Mouse (Mus musculus) heart, postnatal 0 days (tissue): ENCODE data around the gene Gprin1.

ENCODE experiments used
- CTCF ChIP-seq: IDR thresholded peaks from 2 replicates; pipeline ENCODE4 v1.5.1; 2016; ENCODE audit warnings: antibody characterized with exemption, control low read depth, low read depth
- EP300 ChIP-seq: IDR thresholded peaks from 2 replicates; pipeline ENCODE4 v1.6.1; 2016; ENCODE audit warnings: antibody characterized with exemption, low read depth

DNA sequence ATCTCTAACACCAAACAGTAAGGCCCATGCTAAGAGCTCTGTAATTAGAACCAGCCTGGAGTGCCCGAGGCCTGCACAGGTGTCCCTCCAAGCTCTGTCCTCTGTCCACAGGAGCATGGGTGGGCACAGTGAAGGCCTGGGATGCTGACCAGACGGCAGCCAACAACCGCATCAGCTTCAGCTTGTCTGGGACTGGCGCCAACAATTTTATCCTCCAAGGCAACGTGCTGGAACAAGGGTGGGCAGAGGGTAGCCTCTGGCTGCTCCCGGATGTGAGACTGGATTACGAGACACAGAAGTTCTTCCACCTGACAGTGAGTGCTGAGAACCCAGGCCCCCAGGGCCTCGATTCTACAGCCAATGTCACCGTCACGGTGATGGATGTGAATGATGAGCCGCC is 23.5 kb downstream of the Gprin1 start:
- TF ChIP-seq CTCF (no peak), EP300 (no peak)
